Mouse (Mus musculus): ENCODE results near the gene Tppp2. TPM values are rescaled to one million over a fixed set of nuclear protein-coding genes. Genes with fewer than 3 reads are reported as not detected.

The Tppp2 gene
- total and polyA plus RNA-seq, 2 experiments from 2014 or later, result not detected

GRCm38 (mm10) chr14:51930824-51931223 lies 12.6 kb downstream of the Tppp2 start:
- Histone ChIP-seq H3K27ac (ENCODE audit: low read depth, low read length) (peak overlapping the region; percentile 69), H3K36me3 (ENCODE audit: insufficient read depth) (no peaks in the 10 kb centered on the region), H3K9ac (no peak overlapping the region), H3K9me3 (ENCODE audit: low read length) (no peaks in the 10 kb centered on the region), H3K27me3 (ENCODE audit: insufficient read depth, low read length) (no peaks in the 10 kb centered on the region), H3K4me2 (ENCODE audit: low read depth) (no peak overlapping the region), H3K4me3 (ENCODE audit: low read depth, low read length) (no peak overlapping the region), H3K4me1 (ENCODE audit: insufficient read depth) (no peaks in the 10 kb centered on the region)
- peak; percentile 78 for DNase-seq
- TF ChIP-seq CTCF (IDR thresholded peaks at IDR 0.05; ENCODE audit: low read depth), result peak; percentile 80
- peak; percentile 87 for ATAC-seq
- WGBS, result 30% methylated on average over 5 of the region's 5 CpGs

- 86% methylated on average over 10 of the region's 10 CpGs for whole genome bisulfite sequencing
- Histone ChIP-seq H3K9ac (no peak overlapping the region), H3K27me3 (ENCODE audit: insufficient read depth, low read length) (no peaks in the 10 kb centered on the region), H3K4me3 (ENCODE audit: low read depth, low read length) (no peak overlapping the region), H3K27ac (ENCODE audit: low read depth, low read length) (no peak overlapping the region), H3K4me2 (ENCODE audit: low read depth) (no peak overlapping the region), H3K9me3 (ENCODE audit: low read length) (no peaks in the 10 kb centered on the region), H3K36me3 (ENCODE audit: insufficient read depth) (no peaks in the 10 kb centered on the region), H3K4me1 (ENCODE audit: insufficient read depth) (no peaks in the 10 kb centered on the region)
- TF ChIP-seq CTCF (IDR thresholded peaks at IDR 0.05; ENCODE audit: low read depth), result no peak
- ATAC-seq (no peak), DNase-seq (no peak)
These were observed 14.1 kb downstream of the Tppp2 start for GRCm38 (mm10) chr14:51932092-51933020.

GRCm38 (mm10) chr14:51939005-51939404 lies 20.8 kb downstream of the Tppp2 start:
- 89% methylated on average over 9 of the region's 9 CpGs for WGBS
- Histone ChIP-seq H3K27ac (ENCODE audit: low read depth, low read length) (no peak overlapping the region), H3K4me3 (ENCODE audit: low read depth, low read length) (no peak overlapping the region), H3K9ac (no peak overlapping the region), H3K27me3 (ENCODE audit: insufficient read depth, low read length) (no peaks in the 10 kb centered on the region), H3K9me3 (ENCODE audit: low read length) (0 out of 2 replicates have a peak, but pooled peaks cover 3% of the 10 kb centered on the region), H3K36me3 (ENCODE audit: insufficient read depth) (no peaks in the 10 kb centered on the region), H3K4me2 (ENCODE audit: low read depth) (no peak overlapping the region), H3K4me1 (ENCODE audit: insufficient read depth) (no peaks in the 10 kb centered on the region)
- no peak for TF ChIP-seq CTCF (IDR thresholded peaks at IDR 0.05; ENCODE audit: low read depth)
- DNase-seq, result no peak
- ATAC-seq, result no peak

GRCm38 (mm10) chr14:51940944-51941560 lies 22.8 kb downstream of the Tppp2 start:
- no peak for TF ChIP-seq CTCF (IDR thresholded peaks at IDR 0.05; ENCODE audit: low read depth)
- Histone ChIP-seq H3K4me3 (ENCODE audit: low read depth, low read length) (no peak overlapping the region), H3K27me3 (ENCODE audit: insufficient read depth, low read length) (no peaks in the 10 kb centered on the region), H3K36me3 (ENCODE audit: insufficient read depth) (no peaks in the 10 kb centered on the region), H3K4me2 (ENCODE audit: low read depth) (no peak overlapping the region), H3K4me1 (ENCODE audit: insufficient read depth) (no peaks in the 10 kb centered on the region), H3K9me3 (ENCODE audit: low read length) (0 out of 2 replicates have a peak, but pooled peaks cover 3% of the 10 kb centered on the region), H3K27ac (ENCODE audit: low read depth, low read length) (no peak overlapping the region), H3K9ac (no peak overlapping the region)
- WGBS, result 39% methylated on average over 8 of the region's 8 CpGs
- DNase-seq (no peak), ATAC-seq (no peak)

GRCm38 (mm10) chr14:51941577-51941976 lies 23.4 kb downstream of the Tppp2 start:
- H3K4me3 ChIP-seq (ENCODE audit: low read depth, low read length), result no peak overlapping the region
- DNase-seq (no peak), ATAC-seq (no peak)
- no peak overlapping the region for H3K27ac ChIP-seq (ENCODE audit: low read depth, low read length)
- TF ChIP-seq CTCF (IDR thresholded peaks at IDR 0.05; ENCODE audit: low read depth), result no peak
- H3K27me3 ChIP-seq (ENCODE audit: insufficient read depth, low read length), result no peaks in the 10 kb centered on the region
- no peak overlapping the region for H3K4me2 ChIP-seq (ENCODE audit: low read depth)
- H3K9ac ChIP-seq, result no peak overlapping the region
- H3K9me3 ChIP-seq (ENCODE audit: low read length), result 0 out of 2 replicates have a peak, but pooled peaks cover 3% of the 10 kb centered on the region
- no peaks in the 10 kb centered on the region for H3K4me1 ChIP-seq (ENCODE audit: insufficient read depth)
- H3K36me3 ChIP-seq (ENCODE audit: insufficient read depth), result no peaks in the 10 kb centered on the region
- WGBS, result 58% methylated on average over 9 of the region's 9 CpGs

- no peaks in the 10 kb centered on the region for H3K36me3 ChIP-seq (ENCODE audit: insufficient read depth)
- H3K9ac ChIP-seq, result no peak overlapping the region
- no peak overlapping the region for H3K4me2 ChIP-seq (ENCODE audit: low read depth)
- H3K4me3 ChIP-seq (ENCODE audit: low read depth, low read length), result no peak overlapping the region
- H3K4me1 ChIP-seq (ENCODE audit: insufficient read depth), result no peaks in the 10 kb centered on the region
- no peaks in the 10 kb centered on the region for H3K27me3 ChIP-seq (ENCODE audit: insufficient read depth, low read length)
- ATAC-seq (no peak), DNase-seq (no peak)
- TF ChIP-seq CTCF (IDR thresholded peaks at IDR 0.05; ENCODE audit: low read depth), result no peak
- H3K27ac ChIP-seq (ENCODE audit: low read depth, low read length), result no peak overlapping the region
- WGBS, result 71% methylated on average over 7 of the region's 7 CpGs
- H3K9me3 ChIP-seq (ENCODE audit: low read length), result 0 out of 2 replicates have a peak, but pooled peaks cover 3% of the 10 kb centered on the region
These were observed 24.0 kb downstream of the Tppp2 start for GRCm38 (mm10) chr14:51942236-51942635.

- no peak overlapping the region for H3K4me3 ChIP-seq (ENCODE audit: low read depth, low read length)
- ATAC-seq, result no peak
- H3K9ac ChIP-seq, result no peak overlapping the region
- 76% methylated on average over 6 of the region's 6 CpGs for WGBS
- no peaks in the 10 kb centered on the region for H3K36me3 ChIP-seq (ENCODE audit: insufficient read depth)
- H3K9me3 ChIP-seq (ENCODE audit: low read length), result no peaks in the 10 kb centered on the region
- no peak overlapping the region for H3K27ac ChIP-seq (ENCODE audit: low read depth, low read length)
- H3K27me3 ChIP-seq (ENCODE audit: insufficient read depth, low read length), result no peaks in the 10 kb centered on the region
- DNase-seq, result no peak
- no peaks in the 10 kb centered on the region for H3K4me1 ChIP-seq (ENCODE audit: insufficient read depth)
- no peak overlapping the region for H3K4me2 ChIP-seq (ENCODE audit: low read depth)
- TF ChIP-seq CTCF (IDR thresholded peaks at IDR 0.05; ENCODE audit: low read depth), result no peak
These were observed 25.1 kb downstream of the Tppp2 start for GRCm38 (mm10) chr14:51943336-51943735.
